Comparison of ENCODE assay signal across 8 mouse cellular contexts in the genomic region with DNA sequence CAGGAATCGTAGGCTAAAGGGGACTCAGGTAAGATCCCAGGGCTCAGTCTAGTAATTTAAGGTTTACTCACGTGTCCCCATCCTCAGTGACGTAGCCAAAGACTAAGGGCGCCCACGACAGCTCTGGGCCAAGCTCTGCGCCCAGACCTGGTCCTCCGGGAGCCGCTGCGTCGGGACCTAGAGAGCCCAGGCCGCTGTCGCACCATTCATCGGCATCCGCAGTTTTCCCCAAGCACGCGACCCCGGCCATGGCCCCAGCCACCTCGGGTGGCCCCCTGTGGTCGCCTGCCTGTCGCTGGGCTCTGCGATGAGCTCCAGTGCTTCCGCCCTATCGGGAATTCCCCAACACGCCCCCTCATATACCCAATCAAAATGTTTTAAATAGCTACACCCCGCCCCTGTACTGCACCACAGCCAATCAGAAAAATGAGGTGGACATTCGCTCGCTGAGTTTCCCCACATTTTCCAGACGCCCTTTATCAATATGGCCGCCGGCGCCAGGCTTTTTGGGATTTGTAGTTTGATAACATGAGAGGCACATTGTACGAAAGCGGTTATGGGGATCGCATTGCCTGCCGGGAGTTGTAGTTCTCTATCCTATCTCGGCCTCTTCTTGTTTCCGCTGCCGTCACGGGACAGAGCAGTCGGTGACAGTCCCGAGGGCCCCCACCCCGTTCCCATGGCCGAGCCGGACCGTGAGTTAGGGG. TPM values are rescaled to one million over a fixed set of nuclear protein-coding genes. Genes with fewer than 3 reads are reported as not detected.
DNase-seq lines count a peak whose midpoint lies in the region; ATAC-seq lines count a peak whose summit lies in the region.

A gene (plus strand): TSS at position 563 of the 707 bp plus-strand sequence.

- H3K36me3 ChIP-seq in forebrain, embryonic 14.5 days (ENCODE audit: control insufficient read depth, insufficient read depth, low read length): peaks cover 8% of the 10 kb centered on the region
- peaks cover 16% of the 10 kb centered on the region for H3K36me3 ChIP-seq in neural tube, embryonic 15.5 days

- DNase-seq in ES-CJ7 (ENCODE audit: low read depth, low spot score): peak; percentile 98
- peak; percentile 97 for DNase-seq in cerebellum, adult 11 months
- peak; percentile 100 for DNase-seq in forebrain, embryonic 14.5 days (ENCODE audit: low spot score)
- peak; percentile 94 for DNase-seq in heart, postnatal 14 days
- peak; percentile 100 for DNase-seq in layer of hippocampus, adult 11-12 months (ENCODE audit: low spot score)
- peak; percentile 99 for DNase-seq in lung, adult 18-20 months
- DNase-seq in testis, postnatal 14 days (ENCODE audit: low spot score): peak; percentile 97

- H3K27me3 ChIP-seq in forebrain, embryonic 14.5 days (replicated peaks; ENCODE audit: control insufficient read depth, insufficient read depth, low read length): no peaks in the 10 kb centered on the region
- H3K27me3 ChIP-seq in neural tube, embryonic 15.5 days (replicated peaks): no peaks in the 10 kb centered on the region

- peak; percentile 99 for ATAC-seq in forebrain, embryonic 14.5 days
- peak; percentile 97 for ATAC-seq in neural tube, embryonic 15.5 days (ENCODE audit: low FRiP score)

- no peaks in the 10 kb centered on the region for H3K9me3 ChIP-seq in forebrain, embryonic 14.5 days (replicated peaks; ENCODE audit: control insufficient read depth, low read length)
- H3K9me3 ChIP-seq in neural tube, embryonic 15.5 days (replicated peaks): no peaks in the 10 kb centered on the region

- peak within 1 kb of the TSS; percentile 74 for H3K9ac ChIP-seq in forebrain, embryonic 14.5 days (ENCODE audit: low read length)
- peak within 1 kb of the TSS; percentile 68 for H3K9ac ChIP-seq in neural tube, embryonic 15.5 days (replicated peaks)

- peaks cover 14% of the 10 kb centered on the region for H3K4me1 ChIP-seq in forebrain, embryonic 14.5 days (ENCODE audit: control insufficient read depth, insufficient read depth, low read length)
- H3K4me1 ChIP-seq in neural tube, embryonic 15.5 days: peaks cover 39% of the 10 kb centered on the region

- intact Hi-C loops in heart, postnatal 14 days (cut with DNase I): no loop called here

- WGBS in forebrain, embryonic 14.5 days: under 1% methylated on average over 45 of the region's 45 CpGs
- WGBS in neural tube, embryonic 15.5 days: 0% methylated on average over 45 of the region's 45 CpGs

- no peak within 1 kb of the TSS for H3K27ac ChIP-seq in forebrain, embryonic 14.5 days (ENCODE audit: low read depth, low read length)
- H3K27ac ChIP-seq in neural tube, embryonic 15.5 days (replicated peaks): peak within 1 kb of the TSS; percentile 58; the same call in 1 of the 2 replicates

- H3K4me3 ChIP-seq in forebrain, embryonic 14.5 days (ENCODE audit: low read depth, low read length): peak within 1 kb of the TSS; percentile 71
- H3K4me3 ChIP-seq in neural tube, embryonic 15.5 days (replicated peaks): peak within 1 kb of the TSS; percentile 69

- H3K4me2 ChIP-seq in forebrain, embryonic 14.5 days (ENCODE audit: low read length): peak within 1 kb of the TSS; percentile 76
- H3K4me2 ChIP-seq in neural tube, embryonic 15.5 days: peak within 1 kb of the TSS; percentile 70

RNA-seq across cellular contexts. Expression of the gene that starts here (rescaled TPM):
- polyA plus RNA-seq in forebrain, embryonic 14.5 days (2014; fragmentation: Nextera tagmentation; extraction: Ambion mirVana): 110 and 115 TPM in 2 replicates
- 10 to 100 TPM; 71.6 to 75.1 TPM for total RNA-seq in heart, postnatal 14 days (2021)
- 106 and 114 TPM in 2 replicates for polyA plus RNA-seq in neural tube, embryonic 15.5 days (2015; fragmentation: Nextera tagmentation; extraction: Ambion mirVana)
